Mouse (Mus musculus) stomach, postnatal 0 days (tissue): Measurements from ENCODE around the gene Heatr6. TPM values are rescaled to one million over a fixed set of nuclear protein-coding genes. Genes with fewer than 3 reads are reported as not detected.

Experiments
- ATAC-seq: fragments of 200-750 bp; cut with Nextera tagmentation; 2 replicates; pipeline ENCODE4 v1.8.0; 2017; ENCODE audit not compliant: low FRiP score, low TSS enrichment
- DNase-seq: peaks from one replicate; pipeline ENCODE4 v3.0.0-alpha.2; 2016; ENCODE audit warnings: low spot score
- H3K27ac ChIP-seq: fragments of 300-500 bp; sonication (generic); replicated peaks from 2 replicates; pipeline ENCODE4 v1.5.1; 2014; ENCODE audit warnings: mild to moderate bottlenecking, control low read depth
- H3K27me3 ChIP-seq: fragments of 300-500 bp; sonication (generic); 2 replicates; pipeline ENCODE4 v1.6.1; 2014; ENCODE audit warnings: low read length; ENCODE audit not compliant: control insufficient read depth, insufficient read depth
- H3K36me3 ChIP-seq: fragments of 300-500 bp; sonication (generic); 2 replicates; pipeline ENCODE4 v1.6.1; 2014; ENCODE audit warnings: low read length, mixed read lengths; ENCODE audit not compliant: control insufficient read depth, insufficient read depth
- H3K4me1 ChIP-seq: fragments of 300-500 bp; sonication (generic); replicated peaks from 2 replicates; pipeline ENCODE4 v1.6.1; 2014; ENCODE audit warnings: antibody characterized with exemption; ENCODE audit not compliant: control insufficient read depth, insufficient read depth
- H3K4me2 ChIP-seq: fragments of 300-500 bp; sonication (generic); replicated peaks from 2 replicates; pipeline ENCODE4 v1.6.1; 2014; ENCODE audit warnings: low read depth, mild to moderate bottlenecking, control low read depth, moderate library complexity
- H3K4me3 ChIP-seq: fragments of 300-500 bp; sonication (generic); 2 replicates; pipeline ENCODE4 v1.5.1; 2014; ENCODE audit warnings: low read depth, low read length, control low read depth
- H3K9ac ChIP-seq: fragments of 300-500 bp; sonication (generic); 2 replicates; pipeline ENCODE4 v1.6.1; 2014; ENCODE audit warnings: mild to moderate bottlenecking, low read length, control low read depth, mixed read lengths
- H3K9me3 ChIP-seq: fragments of 300-500 bp; sonication (generic); 2 replicates; pipeline ENCODE4 v1.6.1; 2016; ENCODE audit warnings: low read length; ENCODE audit not compliant: control insufficient read depth
- CTCF ChIP-seq: IDR thresholded peaks from 2 replicates; pipeline ENCODE4 v1.5.1; 2016; ENCODE audit warnings: antibody characterized with exemption, low read depth, mild to moderate bottlenecking, moderate library complexity
- EP300 ChIP-seq: optimal IDR thresholded peaks from 2 replicates; pipeline ENCODE3; 2016; ENCODE audit warnings: antibody characterized with exemption
- WGBS: fragments of 180-500 bp; shearing (Covaris S2); extraction: QIAGEN DNeasy Blood & Tissue Kit; methylation state at CpG from one replicate; pipeline ENCODE4 v1.1.7; 2014; 5-methylcytosine and 5-hydroxymethylcytosine counted together
- polyA plus RNA-seq: library from polyadenylated mRNA; unstranded; fragments of >200 nt; fragmentation: Nextera tagmentation; extraction: Ambion mirVana; gene quantifications from 2 replicates; pipeline ENCODE4 v1.2.1, GENCODE M21; 2015

The Heatr6 gene
- polyA plus RNA-seq, 1 experiment from 2014 or later = 9.2 TPM

DNA sequence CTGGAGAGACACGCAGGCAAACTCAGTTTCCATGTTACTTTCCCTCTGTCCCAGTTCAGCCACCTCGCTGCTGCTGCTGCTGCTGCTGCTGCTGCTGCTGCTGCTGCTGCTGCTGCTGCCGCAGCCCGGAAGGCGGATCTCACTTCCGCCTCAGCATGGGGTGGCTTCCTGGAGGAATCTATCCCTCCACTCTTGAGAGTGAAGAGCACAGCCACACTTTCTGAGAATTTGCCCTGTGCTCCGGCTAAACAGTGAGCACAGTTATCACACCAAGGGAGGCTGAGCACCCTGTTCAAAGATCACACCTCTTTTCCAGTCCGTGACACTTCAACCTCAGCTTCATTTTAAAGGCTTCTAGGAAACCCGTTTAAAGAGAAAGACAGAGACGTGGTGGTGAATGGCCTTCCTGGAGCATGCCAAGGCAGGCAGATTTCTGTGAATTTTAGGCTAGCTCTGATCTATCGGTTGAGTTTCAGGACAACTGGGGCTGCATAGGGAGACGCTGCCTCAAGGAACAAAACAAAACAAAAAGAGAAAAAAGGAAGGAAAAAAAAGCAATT is 46.5 kb downstream of the Heatr6 start:
- ATAC-seq (no peak), DNase-seq (no peak)
- H3K4me3 ChIP-seq = no peak overlapping the region
- no peaks in the 10 kb centered on the region for H3K4me1 ChIP-seq
- no peak overlapping the region for H3K27ac ChIP-seq
- H3K9me3 ChIP-seq = no peaks in the 10 kb centered on the region
- no peaks in the 10 kb centered on the region for H3K36me3 ChIP-seq
- WGBS = 71% methylated on average over 12 of the region's 12 CpGs
- no peak overlapping the region for H3K4me2 ChIP-seq
- TF ChIP-seq CTCF (no peak), EP300 (no peak)
- no peaks in the 10 kb centered on the region for H3K27me3 ChIP-seq
- H3K9ac ChIP-seq = no peak overlapping the region

DNA sequence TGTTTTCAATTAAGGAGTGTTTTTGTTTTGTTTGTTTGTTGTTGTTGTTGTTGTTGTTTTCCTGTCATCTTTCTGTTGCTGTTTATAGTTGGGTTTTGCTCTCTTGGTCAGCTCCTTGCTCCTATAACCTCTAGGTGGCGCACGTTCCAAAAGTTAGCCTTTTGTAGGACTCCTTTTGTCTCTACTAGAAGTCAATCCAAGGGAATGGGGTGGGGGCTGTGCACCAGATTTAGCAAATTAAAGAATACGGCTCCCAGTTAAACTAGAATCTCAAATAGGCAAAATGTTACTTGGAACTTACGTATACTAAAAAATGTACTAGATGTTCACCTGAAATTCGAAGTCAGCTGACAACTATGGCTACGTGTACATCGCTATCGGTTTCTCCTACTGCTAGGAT is 48.7 kb downstream of the Heatr6 start:
- no peaks in the 10 kb centered on the region for H3K27me3 ChIP-seq
- TF ChIP-seq CTCF (peak; percentile 78), EP300 (no peak)
- H3K36me3 ChIP-seq = no peaks in the 10 kb centered on the region
- no peak overlapping the region for H3K4me3 ChIP-seq
- no peak overlapping the region for H3K27ac ChIP-seq
- H3K4me1 ChIP-seq = no peaks in the 10 kb centered on the region
- no peak overlapping the region for H3K9ac ChIP-seq
- ATAC-seq (no peak), DNase-seq (no peak)
- H3K4me2 ChIP-seq = no peak overlapping the region
- no peaks in the 10 kb centered on the region for H3K9me3 ChIP-seq
- 68% methylated on average over 8 of the region's 8 CpGs for WGBS

DNA sequence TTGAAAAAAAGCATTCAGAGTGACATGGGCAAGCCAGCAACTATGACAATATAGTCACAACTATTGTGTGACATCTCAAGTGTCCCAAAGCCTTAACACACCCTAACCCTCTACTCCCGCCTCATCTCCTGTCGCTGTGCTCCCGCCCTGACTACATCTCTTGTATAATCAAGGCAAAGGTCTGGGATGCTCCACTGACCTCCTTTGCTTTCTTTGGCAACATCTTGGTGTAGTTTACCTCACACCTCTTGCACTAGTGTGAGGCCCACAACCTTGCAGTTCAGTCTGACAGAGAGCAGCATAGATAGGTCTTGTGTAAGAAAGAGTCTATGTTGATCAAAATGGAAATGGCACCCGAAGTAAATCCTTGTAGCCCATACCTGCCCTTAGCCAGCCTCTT is 49.1 kb downstream of the Heatr6 start:
- H3K9me3 ChIP-seq = no peaks in the 10 kb centered on the region
- H3K36me3 ChIP-seq = no peaks in the 10 kb centered on the region
- H3K27me3 ChIP-seq = no peaks in the 10 kb centered on the region
- no peak overlapping the region for H3K9ac ChIP-seq
- H3K4me3 ChIP-seq = no peak overlapping the region
- no peak for ATAC-seq
- no peak for DNase-seq
- WGBS = 87% methylated on average over 4 of the region's 4 CpGs
- H3K4me1 ChIP-seq = no peaks in the 10 kb centered on the region
- no peak for TF ChIP-seq CTCF
- no peak for TF ChIP-seq EP300
- H3K4me2 ChIP-seq = no peak overlapping the region
- H3K27ac ChIP-seq = no peak overlapping the region

DNA sequence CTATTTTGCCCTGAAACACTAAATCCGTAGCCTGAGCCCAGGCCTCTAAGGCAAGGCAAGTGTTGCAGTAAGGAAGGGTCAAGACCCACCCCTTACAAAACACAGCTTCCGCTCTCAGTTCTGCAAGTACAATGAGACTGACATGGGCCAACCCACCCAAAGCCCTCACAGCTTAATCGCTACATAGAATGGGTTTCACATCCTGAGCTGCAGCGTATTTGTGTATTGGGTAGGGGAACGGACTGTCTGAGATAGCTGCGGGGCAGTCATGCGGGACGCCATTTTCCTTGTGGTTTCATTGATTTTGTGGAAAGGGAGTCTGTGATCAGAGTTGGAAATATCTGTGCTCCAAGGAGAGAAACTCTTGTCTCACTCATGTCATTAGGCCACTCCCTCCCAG is 56.9 kb downstream of the Heatr6 start:
- Histone ChIP-seq H3K36me3 (no peaks in the 10 kb centered on the region), H3K4me1 (no peaks in the 10 kb centered on the region), H3K9ac (no peak overlapping the region), H3K9me3 (no peaks in the 10 kb centered on the region), H3K4me3 (no peak overlapping the region), H3K27me3 (no peaks in the 10 kb centered on the region), H3K27ac (no peak overlapping the region), H3K4me2 (no peak overlapping the region)
- DNase-seq (no peak), ATAC-seq (no peak)
- WGBS = 89% methylated on average over 8 of the region's 8 CpGs
- TF ChIP-seq CTCF (no peak), EP300 (no peak)

DNA sequence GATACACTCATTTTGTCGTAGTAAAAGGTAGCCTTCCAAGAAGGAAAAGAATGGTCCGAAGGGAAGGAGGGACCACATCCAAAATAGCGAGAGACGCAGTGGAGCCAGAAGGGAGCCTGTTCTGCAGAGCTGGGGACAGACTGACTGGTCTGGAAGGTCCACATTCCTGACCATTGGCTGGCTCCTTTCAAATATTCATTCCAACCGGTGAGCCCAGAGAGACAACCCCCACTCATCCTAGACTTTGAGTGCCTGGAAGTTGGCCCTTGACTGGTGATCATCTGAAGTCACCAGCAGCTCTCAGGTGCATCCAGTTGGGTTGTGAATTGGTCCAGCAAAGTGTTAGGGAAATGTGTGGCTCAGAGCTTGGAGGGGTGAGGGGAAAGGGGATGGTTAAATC is 61.7 kb downstream of the Heatr6 start:
- Histone ChIP-seq H3K4me1 (no peaks in the 10 kb centered on the region), H3K9me3 (no peaks in the 10 kb centered on the region), H3K9ac (no peak overlapping the region), H3K36me3 (no peaks in the 10 kb centered on the region), H3K27ac (no peak overlapping the region), H3K27me3 (no peaks in the 10 kb centered on the region), H3K4me2 (no peak overlapping the region), H3K4me3 (no peak overlapping the region)
- TF ChIP-seq CTCF (no peak), EP300 (no peak)
- ATAC-seq (no peak), DNase-seq (no peak)
- WGBS = 69% methylated on average over 5 of the region's 5 CpGs

DNA sequence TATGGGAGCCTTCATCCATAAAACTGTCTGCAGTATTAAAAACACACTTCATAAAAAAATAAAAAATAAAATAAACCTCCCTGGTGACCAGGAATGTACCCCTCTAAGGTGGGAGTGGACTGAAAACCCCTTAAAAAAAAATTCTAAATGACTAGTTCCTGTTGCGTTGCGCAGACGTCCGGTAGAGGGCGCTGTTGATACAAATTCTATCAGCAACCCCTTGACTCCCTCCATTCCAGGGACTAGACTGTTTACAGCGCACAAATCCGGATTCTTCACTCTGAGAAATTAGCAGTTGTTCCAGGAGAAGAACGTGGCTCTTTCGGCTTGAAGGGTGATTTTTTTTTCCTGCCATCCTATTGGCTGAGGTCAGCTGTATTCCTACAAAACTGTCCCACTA is 62.1 kb downstream of the Heatr6 start:
- TF ChIP-seq CTCF (peak; percentile 80), EP300 (no peak)
- Histone ChIP-seq H3K27me3 (no peaks in the 10 kb centered on the region), H3K9me3 (no peaks in the 10 kb centered on the region), H3K27ac (no peak overlapping the region), H3K4me2 (no peak overlapping the region), H3K9ac (no peak overlapping the region), H3K4me1 (no peaks in the 10 kb centered on the region), H3K36me3 (no peaks in the 10 kb centered on the region), H3K4me3 (no peak overlapping the region)
- WGBS = 9% methylated on average over 9 of the region's 9 CpGs
- ATAC-seq = no peak
- DNase-seq = peak; percentile 70
